Mouse (Mus musculus) lung, postnatal 0 days (tissue): ENCODE measurements at regions not wholly inside any gene's neighbourhood (a gene's known extent, or its start where the extent isn't known, plus 50 kb on each side); places are given as distances from the start of the nearest gene placed in this dataset.

ENCODE experiments used
- ATAC-seq: fragments of 200-750 bp; cut with Nextera tagmentation; 2 replicates; pipeline ENCODE4 v1.8.0; 2017; ENCODE audit warnings: moderate library complexity
- DNase-seq: peaks from one replicate; pipeline ENCODE4 v3.0.0-alpha.2; 2016; ENCODE audit warnings: low spot score
- H3K27ac ChIP-seq: fragments of 300-500 bp; sonication (generic); 2 replicates; pipeline ENCODE4 v1.5.1; 2014; ENCODE audit warnings: antibody characterized with exemption, mild to moderate bottlenecking, low read length, mixed read lengths
- H3K27me3 ChIP-seq: fragments of 300-500 bp; sonication (generic); replicated peaks from 2 replicates; pipeline ENCODE4 v1.6.1; 2014; ENCODE audit warnings: low read length, mixed read lengths; ENCODE audit not compliant: insufficient read depth
- H3K36me3 ChIP-seq: fragments of 300-500 bp; sonication (generic); 2 replicates; pipeline ENCODE4 v1.6.1; 2014; ENCODE audit warnings: low read length, mixed read lengths; ENCODE audit not compliant: insufficient read depth
- H3K4me1 ChIP-seq: fragments of 300-500 bp; sonication (generic); 2 replicates; pipeline ENCODE4 v1.6.1; 2014; ENCODE audit warnings: antibody characterized with exemption, low read depth, low read length, mixed read lengths; ENCODE audit not compliant: insufficient read depth
- H3K4me2 ChIP-seq: fragments of 300-500 bp; sonication (generic); replicated peaks from 2 replicates; pipeline ENCODE4 v1.6.1; 2014; ENCODE audit warnings: low read depth, mild to moderate bottlenecking, low read length, moderate library complexity, mixed read lengths
- H3K4me3 ChIP-seq: fragments of 300-500 bp; sonication (generic); 2 replicates; pipeline ENCODE4 v1.5.1; 2014; ENCODE audit warnings: low read depth, low read length
- H3K9ac ChIP-seq: fragments of 300-500 bp; sonication (generic); replicated peaks from 2 replicates; pipeline ENCODE4 v1.6.1; 2014; ENCODE audit warnings: low read depth, mild to moderate bottlenecking
- H3K9me3 ChIP-seq: fragments of 300-500 bp; sonication (generic); 2 replicates; pipeline ENCODE4 v1.6.1; 2016; ENCODE audit warnings: low read length, mixed read lengths
- CTCF ChIP-seq: IDR thresholded peaks from 2 replicates; pipeline ENCODE4 v1.5.1; 2016; ENCODE audit warnings: antibody characterized with exemption, mild to moderate bottlenecking
- EP300 ChIP-seq: IDR thresholded peaks from 2 replicates; pipeline ENCODE4 v1.6.1; 2016; ENCODE audit warnings: antibody characterized with exemption, mild to moderate bottlenecking, control low read depth
- WGBS: fragments of 180-500 bp; shearing (Covaris S2); extraction: QIAGEN DNeasy Blood & Tissue Kit; methylation state at CpG from one replicate; pipeline ENCODE4 v1.1.7; 2014; 5-methylcytosine and 5-hydroxymethylcytosine counted together

DNA sequence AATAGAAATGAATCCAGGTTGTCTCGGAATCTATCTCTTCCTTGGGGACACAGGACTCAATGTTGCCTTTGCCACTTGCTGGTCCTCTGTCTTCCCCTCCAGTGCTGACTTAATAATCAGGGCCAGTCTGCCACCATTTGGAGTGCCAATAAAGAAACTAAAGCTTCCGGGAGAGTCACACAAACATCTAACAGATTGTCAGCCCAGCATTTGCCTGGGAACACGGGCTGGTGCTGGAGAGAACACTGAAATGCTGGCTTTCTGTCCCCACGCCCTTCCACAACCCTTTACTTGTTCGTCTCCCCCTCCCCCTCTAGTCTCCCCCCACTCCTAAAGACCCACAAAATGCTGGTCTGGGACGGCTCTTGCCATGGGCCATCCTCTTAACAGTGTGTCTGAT, 104.4 kb upstream of the Prox1 start:
- Histone ChIP-seq H3K27ac (no peak overlapping the region), H3K9me3 (no peaks in the 10 kb centered on the region), H3K4me3 (no peak overlapping the region), H3K4me2 (no peak overlapping the region), H3K36me3 (no peaks in the 10 kb centered on the region), H3K27me3 (no peaks in the 10 kb centered on the region), H3K9ac (no peak overlapping the region), H3K4me1 (no peaks in the 10 kb centered on the region)
- no peak for TF ChIP-seq EP300
- TF ChIP-seq CTCF, result no peak
- 65% methylated on average over 6 of the region's 6 CpGs for WGBS
- ATAC-seq, result no peak
- no peak for DNase-seq

DNA sequence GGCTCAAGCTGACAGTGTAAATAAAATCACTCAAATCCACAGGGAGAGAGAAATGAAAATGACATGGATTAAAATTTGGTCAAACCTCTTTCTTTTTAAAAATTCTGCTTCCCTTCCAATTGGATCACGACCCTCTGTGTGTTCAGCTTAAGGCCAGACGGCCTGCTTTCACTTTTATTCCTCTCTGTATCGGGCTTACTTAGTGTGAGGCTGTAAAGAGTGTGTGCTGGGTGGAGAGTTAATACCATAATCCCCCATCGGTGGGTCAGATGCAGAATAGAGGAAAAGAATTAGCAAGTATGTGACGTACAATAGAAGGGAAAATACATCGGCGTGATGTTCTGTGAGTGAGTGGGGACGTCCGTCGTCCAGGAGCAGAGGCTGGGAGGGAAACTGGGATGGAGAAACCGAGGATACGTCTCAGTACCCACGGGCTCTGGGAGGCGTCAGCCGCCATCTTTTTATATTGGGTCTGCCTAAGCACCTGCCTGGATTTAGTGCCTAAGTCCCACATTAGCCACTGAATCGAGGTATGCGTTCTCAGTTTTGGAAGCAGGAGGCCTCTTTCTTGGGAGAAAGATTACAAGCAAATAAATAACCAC, 100.4 kb upstream of the Prox1 start:
- no peak overlapping the region for H3K4me3 ChIP-seq
- no peak overlapping the region for H3K27ac ChIP-seq
- WGBS, result 84% methylated on average over 17 of the region's 17 CpGs
- H3K27me3 ChIP-seq, result no peaks in the 10 kb centered on the region
- no peaks in the 10 kb centered on the region for H3K4me1 ChIP-seq
- H3K4me2 ChIP-seq, result no peak overlapping the region
- H3K36me3 ChIP-seq, result no peaks in the 10 kb centered on the region
- ATAC-seq (no peak), DNase-seq (no peak)
- TF ChIP-seq CTCF (no peak), EP300 (no peak)
- H3K9ac ChIP-seq, result no peak overlapping the region
- no peaks in the 10 kb centered on the region for H3K9me3 ChIP-seq

GRCm38 (mm10) chr1:190269181-190269580, 98.7 kb upstream of the Prox1 start:
- TF ChIP-seq CTCF, result no peak
- no peak for TF ChIP-seq EP300
- no peak overlapping the region for H3K4me2 ChIP-seq

GRCm38 (mm10) chr1:190265085-190265780, 94.7 kb upstream of the Prox1 start:
- Histone ChIP-seq H3K27me3 (no peaks in the 10 kb centered on the region), H3K4me2 (no peak overlapping the region), H3K4me1 (no peaks in the 10 kb centered on the region), H3K9ac (no peak overlapping the region), H3K36me3 (no peaks in the 10 kb centered on the region), H3K4me3 (no peak overlapping the region), H3K9me3 (no peaks in the 10 kb centered on the region), H3K27ac (no peak overlapping the region)
- WGBS, result 74% methylated on average over 9 of the region's 9 CpGs
- no peak for ATAC-seq
- TF ChIP-seq EP300, result no peak
- TF ChIP-seq CTCF, result no peak
- DNase-seq, result no peak

More at GRCm38 (mm10) chr1:190269181-190269580, 98.7 kb upstream of the Prox1 start:
- ATAC-seq (no peak), DNase-seq (no peak)
- Histone ChIP-seq H3K9me3 (no peaks in the 10 kb centered on the region), H3K27me3 (no peaks in the 10 kb centered on the region), H3K4me1 (no peaks in the 10 kb centered on the region), H3K27ac (no peak overlapping the region), H3K36me3 (no peaks in the 10 kb centered on the region), H3K9ac (no peak overlapping the region), H3K4me3 (no peak overlapping the region)
- WGBS, result 81% methylated on average over 7 of the region's 7 CpGs

GRCm38 (mm10) chr1:190264501-190264900, 94.0 kb upstream of the Prox1 start:
- H3K36me3 ChIP-seq, result no peaks in the 10 kb centered on the region
- H3K27ac ChIP-seq, result no peak overlapping the region
- H3K9me3 ChIP-seq, result no peaks in the 10 kb centered on the region
- H3K4me3 ChIP-seq, result no peak overlapping the region
- no peak for ATAC-seq
- H3K4me1 ChIP-seq, result no peaks in the 10 kb centered on the region
- no peak overlapping the region for H3K9ac ChIP-seq
- 54% methylated on average over 8 of the region's 8 CpGs for WGBS
- TF ChIP-seq CTCF, result no peak
- TF ChIP-seq EP300, result no peak
- no peaks in the 10 kb centered on the region for H3K27me3 ChIP-seq
- no peak overlapping the region for H3K4me2 ChIP-seq
- no peak for DNase-seq

- ATAC-seq (no peak), DNase-seq (no peak)
- Histone ChIP-seq H3K4me1 (no peaks in the 10 kb centered on the region), H3K27ac (no peak overlapping the region), H3K36me3 (no peaks in the 10 kb centered on the region), H3K9me3 (no peaks in the 10 kb centered on the region), H3K4me2 (no peak overlapping the region), H3K9ac (no peak overlapping the region), H3K27me3 (no peaks in the 10 kb centered on the region), H3K4me3 (no peak overlapping the region)
- 44% methylated on average over 7 of the region's 7 CpGs for WGBS
- TF ChIP-seq EP300, result no peak
- TF ChIP-seq CTCF, result no peak
Measured at GRCm38 (mm10) chr1:190263620-190264019, 93.1 kb upstream of the Prox1 start.
